9 mouse cellular contexts compared by ENCODE assay signal in the genomic region with DNA sequence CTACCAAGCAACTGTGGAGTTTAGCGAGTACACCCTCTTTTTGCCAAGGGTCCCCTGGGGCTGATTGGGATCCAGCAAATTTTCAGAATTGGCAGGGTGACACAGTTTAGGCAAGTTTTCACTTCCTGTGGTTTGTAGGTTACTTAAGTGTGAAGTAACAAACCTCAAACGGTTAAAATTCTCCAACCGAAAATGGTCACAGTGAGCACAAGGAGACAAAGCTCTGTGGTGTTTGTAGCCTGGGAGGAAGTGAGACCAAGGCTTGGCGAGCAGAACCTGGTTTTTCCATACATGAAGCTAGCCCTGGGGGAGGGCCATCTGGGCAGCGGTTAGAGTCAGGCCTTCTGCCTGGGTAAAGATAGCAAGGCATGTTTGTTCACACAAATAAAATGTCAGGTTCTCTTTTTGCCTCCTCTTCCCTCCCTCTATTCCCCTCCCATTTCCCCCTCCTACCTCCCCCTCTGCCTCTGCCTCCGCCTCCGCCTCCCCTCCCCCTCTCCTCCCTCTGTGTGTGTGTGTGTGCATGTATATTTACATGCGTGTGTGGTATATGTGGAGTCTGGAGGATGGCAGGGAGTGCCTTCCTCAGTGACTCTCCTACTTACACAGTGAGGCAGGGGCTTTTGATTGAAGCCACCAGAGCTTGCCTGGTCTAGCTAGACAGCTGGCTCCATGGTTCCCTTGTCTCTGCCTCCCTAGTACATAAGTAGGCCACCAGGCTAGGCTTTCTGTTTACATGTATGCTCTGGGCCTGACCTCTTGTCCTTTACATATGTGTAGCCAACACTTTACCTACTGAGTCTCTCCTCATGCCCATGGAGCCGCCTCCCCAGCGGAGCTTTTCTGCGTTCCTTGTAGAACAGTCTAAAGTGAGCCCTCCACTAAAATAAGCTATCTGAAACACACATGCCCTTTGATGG.
DNase-seq lines count a peak whose midpoint lies in the region; ATAC-seq and TF ChIP-seq lines count a peak whose summit lies in the region.
"Had no signal": no experiment of that assay in that cellular context is flagged by ENCODE, and none has a peak within 500 bp of the region (broad histone marks: within the 10 kb centered on the region; RNA-seq: fewer than 3 reads in every experiment).

No protein-coding gene starts in this region.

- H3K4me3 ChIP-seq in forebrain, embryonic 13.5 days = no peak overlapping the region
- H3K4me3 ChIP-seq in forebrain, postnatal 0 days (ENCODE audit: low read depth, low read length) = no peak overlapping the region
- H3K4me3 ChIP-seq: heart, adult 2 months had no signal

- 71% methylated on average over 10 of the region's 11 CpGs for WGBS in forebrain, embryonic 13.5 days
- WGBS in forebrain, postnatal 0 days = 66% methylated on average over 11 of the region's 11 CpGs

- no peaks in the 10 kb centered on the region for H3K36me3 ChIP-seq in forebrain, embryonic 13.5 days (ENCODE audit: poor library complexity, severe bottlenecking)
- no peaks in the 10 kb centered on the region for H3K36me3 ChIP-seq in forebrain, postnatal 0 days (ENCODE audit: insufficient read depth)

- H3K27me3 ChIP-seq in forebrain, embryonic 13.5 days = no peaks in the 10 kb centered on the region
- no peaks in the 10 kb centered on the region for H3K27me3 ChIP-seq in forebrain, postnatal 0 days (ENCODE audit: insufficient read depth, low read length)

- H3K4me1 ChIP-seq in forebrain, embryonic 13.5 days = no peaks in the 10 kb centered on the region
- H3K4me1 ChIP-seq in forebrain, postnatal 0 days (ENCODE audit: insufficient read depth) = no peaks in the 10 kb centered on the region

- ATAC-seq in forebrain, embryonic 13.5 days = peak; percentile 24; the same call in 1 of the 2 replicates
- ATAC-seq in forebrain, postnatal 0 days = no peak
- no peak for ATAC-seq in erythroid progenitor cell, adult 5-6 weeks (replicated peaks; ENCODE audit: low FRiP score, poor library complexity, severe bottlenecking)

- H3K27ac ChIP-seq in forebrain, embryonic 13.5 days = no peak overlapping the region
- H3K27ac ChIP-seq in forebrain, postnatal 0 days (ENCODE audit: low read depth, low read length) = no peak overlapping the region
- H3K27ac ChIP-seq: heart, adult 2 months had no signal

- H3K9ac ChIP-seq in forebrain, embryonic 13.5 days = no peak overlapping the region
- H3K9ac ChIP-seq in forebrain, postnatal 0 days = no peak overlapping the region

- H3K4me2 ChIP-seq in forebrain, embryonic 13.5 days = no peak overlapping the region
- H3K4me2 ChIP-seq in forebrain, postnatal 0 days (ENCODE audit: low read depth) = no peak overlapping the region

- H3K9me3 ChIP-seq in forebrain, embryonic 13.5 days (replicated peaks) = no peaks in the 10 kb centered on the region
- no peaks in the 10 kb centered on the region for H3K9me3 ChIP-seq in forebrain, postnatal 0 days (ENCODE audit: low read length)

- DNase-seq in forebrain, postnatal 0 days = no peak
- DNase-seq in 3T3-L1 (ENCODE audit: low read depth, low spot score) (peak; percentile 32), MN1 (ENCODE audit: low spot score) (no peak)
- peak; percentile 87 for DNase-seq in c-Kit-positive CD71-negative TER-119-negative erythroid progenitor cells, embryonic 14.5 days (ENCODE audit: low read depth)
- DNase-seq in kidney, postnatal 4 days = peak; percentile 9 to 15
- peak; percentile 73 to 80 for DNase-seq in natural killer cell, adult 2 months (ENCODE audit: low spot score in 2 of 2)

- no peak for TF ChIP-seq CTCF in forebrain, postnatal 0 days (IDR thresholded peaks at IDR 0.05; ENCODE audit: low read depth)

Comparison
In these comparisons a context has a peak if more than half of its experiments do, and no peak if none do; other contexts are left out.
1. DNase-seq: peak in 3T3-L1 (single experiment), c-Kit-positive CD71-negative TER-119-negative erythroid progenitor cells, embryonic 14.5 days (single experiment), kidney, postnatal 4 days (2 of 2) and natural killer cell, adult 2 months (2 of 2); none in forebrain, postnatal 0 days (single experiment) and MN1 (single experiment).